Mouse (Mus musculus) liver, postnatal 0 days (tissue): Measurements from ENCODE around the gene Fxr1.

Experiments used
- CTCF ChIP-seq: sonication (generic); IDR thresholded peaks from 2 replicates; pipeline ENCODE4 v1.5.1; 2016; ENCODE audit warnings: antibody characterized with exemption, low read depth
- EP300 ChIP-seq: IDR thresholded peaks from 2 replicates; pipeline ENCODE4 v1.6.1; 2016; ENCODE audit warnings: antibody characterized with exemption, low read depth, mild to moderate bottlenecking

- no peak for TF ChIP-seq EP300
- TF ChIP-seq CTCF, result no peak
These were observed at the start of gene Fxr1 for GRCm38 (mm10) chr3:34019540-34020381.
